Mouse (Mus musculus): ENCODE results near the gene Stk40. TPM values are rescaled to one million over a fixed set of nuclear protein-coding genes. Genes with fewer than 3 reads are reported as not detected.

The Stk40 gene
- polyA plus RNA-seq, 1 experiment from 2014 or later: 38.0 TPM

- Histone ChIP-seq H3K9me3 (ENCODE audit: low read depth, low read length) (no peaks in the 10 kb centered on the region), H3K4me2 (no peak overlapping the region), H3K9ac (no peak overlapping the region), H3K27me3 (ENCODE audit: insufficient read depth, low read length) (no peaks in the 10 kb centered on the region), H3K27ac (ENCODE audit: low read depth) (peak overlapping the region; percentile 81), H3K4me1 (ENCODE audit: insufficient read depth) (peaks cover 15% of the 10 kb centered on the region), H3K4me3 (ENCODE audit: low read depth, low read length) (no peak overlapping the region), H3K36me3 (ENCODE audit: insufficient read depth) (peaks cover 11% of the 10 kb centered on the region; the same call in 1 of the 2 replicates)
- ATAC-seq (ENCODE audit: insufficient read depth) (peak; percentile 48), DNase-seq (peak; percentile 58)
- TF ChIP-seq CTCF (IDR thresholded peaks at IDR 0.05; ENCODE audit: low read depth): no peak
- 8% methylated on average over 2 of the region's 2 CpGs for WGBS
Measured at GRCm38 (mm10) chr4:126155869-126156268, 52.1 kb downstream of the Stk40 start.

- no peak overlapping the region for H3K4me2 ChIP-seq
- no peak overlapping the region for H3K9ac ChIP-seq
- no peak overlapping the region for H3K4me3 ChIP-seq (ENCODE audit: low read depth, low read length)
- DNase-seq (no peak), ATAC-seq (ENCODE audit: insufficient read depth) (no peak)
- H3K27me3 ChIP-seq (ENCODE audit: insufficient read depth, low read length): no peaks in the 10 kb centered on the region
- peak; percentile 85 for TF ChIP-seq CTCF (IDR thresholded peaks at IDR 0.05; ENCODE audit: low read depth)
- WGBS: 59% methylated on average over 5 of the region's 5 CpGs
- H3K9me3 ChIP-seq (ENCODE audit: low read depth, low read length): no peaks in the 10 kb centered on the region
- peak overlapping the region; percentile 81; the same call in 1 of the 2 replicates for H3K27ac ChIP-seq (ENCODE audit: low read depth)
- peaks cover 6% of the 10 kb centered on the region; the same call in 1 of the 2 replicates for H3K36me3 ChIP-seq (ENCODE audit: insufficient read depth)
- H3K4me1 ChIP-seq (ENCODE audit: insufficient read depth): peaks cover 11% of the 10 kb centered on the region
Measured at GRCm38 (mm10) chr4:126156617-126157016, 52.9 kb downstream of the Stk40 start.

DNA sequence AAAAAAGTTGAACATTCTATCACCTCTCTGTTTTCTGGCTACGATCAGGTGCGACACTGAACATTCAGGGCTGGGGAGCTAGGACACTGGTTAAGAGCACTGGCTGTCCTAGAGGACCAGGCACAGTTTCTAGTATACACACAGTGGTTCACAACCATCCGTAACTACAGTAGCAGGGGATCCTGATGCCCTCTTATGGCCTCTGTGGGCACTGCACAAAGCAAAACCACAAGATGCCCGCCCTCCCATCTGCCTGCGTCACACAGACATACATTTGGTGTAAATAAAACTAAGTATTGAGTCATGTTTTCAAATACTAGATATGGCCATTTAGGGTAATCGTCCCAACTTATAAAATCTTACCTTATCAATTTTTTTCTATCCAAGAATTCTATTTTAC lies 53.8 kb downstream of the Stk40 start:
- no peaks in the 10 kb centered on the region for H3K27me3 ChIP-seq (ENCODE audit: insufficient read depth, low read length)
- no peaks in the 10 kb centered on the region for H3K36me3 ChIP-seq (ENCODE audit: insufficient read depth)
- H3K4me2 ChIP-seq: no peak overlapping the region
- H3K4me3 ChIP-seq (ENCODE audit: low read depth, low read length): no peak overlapping the region
- WGBS: 91% methylated on average over 6 of the region's 6 CpGs
- H3K27ac ChIP-seq (ENCODE audit: low read depth): no peak overlapping the region
- DNase-seq (no peak), ATAC-seq (ENCODE audit: insufficient read depth) (no peak)
- no peaks in the 10 kb centered on the region for H3K9me3 ChIP-seq (ENCODE audit: low read depth, low read length)
- H3K4me1 ChIP-seq (ENCODE audit: insufficient read depth): peaks cover 11% of the 10 kb centered on the region
- TF ChIP-seq CTCF (IDR thresholded peaks at IDR 0.05; ENCODE audit: low read depth): peak; percentile 25; the same call in 1 of the 2 replicates
- no peak overlapping the region for H3K9ac ChIP-seq

- Histone ChIP-seq H3K4me1 (ENCODE audit: insufficient read depth) (peaks cover 17% of the 10 kb centered on the region), H3K4me3 (ENCODE audit: low read depth, low read length) (no peak overlapping the region), H3K27ac (ENCODE audit: low read depth) (no peak overlapping the region), H3K27me3 (ENCODE audit: insufficient read depth, low read length) (no peaks in the 10 kb centered on the region), H3K36me3 (ENCODE audit: insufficient read depth) (no peaks in the 10 kb centered on the region), H3K9ac (no peak overlapping the region), H3K9me3 (ENCODE audit: low read depth, low read length) (no peaks in the 10 kb centered on the region), H3K4me2 (no peak overlapping the region)
- DNase-seq (peak; percentile 59), ATAC-seq (ENCODE audit: insufficient read depth) (no peak)
- 62% methylated on average over 8 of the region's 8 CpGs for WGBS
- no peak for TF ChIP-seq CTCF (IDR thresholded peaks at IDR 0.05; ENCODE audit: low read depth)
Measured at GRCm38 (mm10) chr4:126159455-126159854, 55.7 kb downstream of the Stk40 start.

GRCm38 (mm10) chr4:126160981-126161380 lies 57.2 kb downstream of the Stk40 start:
- peaks cover 8% of the 10 kb centered on the region for H3K4me1 ChIP-seq (ENCODE audit: insufficient read depth)
- H3K4me3 ChIP-seq (ENCODE audit: low read depth, low read length): no peak overlapping the region
- H3K27ac ChIP-seq (ENCODE audit: low read depth): no peak overlapping the region
- no peak overlapping the region for H3K9ac ChIP-seq
- H3K36me3 ChIP-seq (ENCODE audit: insufficient read depth): peaks cover 7% of the 10 kb centered on the region
- no peak for DNase-seq
- H3K9me3 ChIP-seq (ENCODE audit: low read depth, low read length): no peaks in the 10 kb centered on the region
- H3K27me3 ChIP-seq (ENCODE audit: insufficient read depth, low read length): no peaks in the 10 kb centered on the region
- ATAC-seq (ENCODE audit: insufficient read depth): no peak
- H3K4me2 ChIP-seq: no peak overlapping the region
- no peak for TF ChIP-seq CTCF (IDR thresholded peaks at IDR 0.05; ENCODE audit: low read depth)
- 87% methylated on average over 8 of the region's 8 CpGs for WGBS

DNA sequence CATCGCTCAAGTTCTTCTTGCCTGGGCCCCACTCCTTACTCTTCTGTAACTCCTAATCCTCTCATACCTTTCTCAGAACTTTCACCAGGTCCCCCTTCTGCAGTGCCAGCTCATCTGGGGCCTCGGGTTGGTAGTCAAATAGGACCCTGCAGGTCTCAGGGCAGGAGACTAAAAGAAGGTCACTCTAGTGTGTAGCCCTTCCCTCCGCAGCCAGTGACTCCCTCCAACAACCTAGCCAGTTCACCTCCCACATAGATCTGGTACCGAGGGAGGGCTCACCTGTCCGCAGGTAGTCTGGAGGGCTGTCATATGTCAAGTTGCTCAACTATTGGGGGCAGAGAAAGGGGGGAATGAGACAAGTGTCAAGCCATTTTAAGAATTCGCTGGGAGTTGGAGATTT lies 57.7 kb downstream of the Stk40 start:
- no peak overlapping the region for H3K27ac ChIP-seq (ENCODE audit: low read depth)
- H3K9ac ChIP-seq: no peak overlapping the region
- no peaks in the 10 kb centered on the region for H3K9me3 ChIP-seq (ENCODE audit: low read depth, low read length)
- H3K36me3 ChIP-seq (ENCODE audit: insufficient read depth): peaks cover 12% of the 10 kb centered on the region
- H3K27me3 ChIP-seq (ENCODE audit: insufficient read depth, low read length): no peaks in the 10 kb centered on the region
- no peak overlapping the region for H3K4me3 ChIP-seq (ENCODE audit: low read depth, low read length)
- H3K4me1 ChIP-seq (ENCODE audit: insufficient read depth): 0 out of 2 replicates have a peak, but pooled peaks cover 6% of the 10 kb centered on the region
- WGBS: 79% methylated on average over 6 of the region's 6 CpGs
- TF ChIP-seq CTCF (IDR thresholded peaks at IDR 0.05; ENCODE audit: low read depth): no peak
- ATAC-seq (ENCODE audit: insufficient read depth): no peak
- DNase-seq: no peak
- H3K4me2 ChIP-seq: no peak overlapping the region

- Histone ChIP-seq H3K27ac (ENCODE audit: low read depth) (peak overlapping the region; percentile 90), H3K4me3 (ENCODE audit: low read depth, low read length) (peak overlapping the region; percentile 60), H3K9me3 (ENCODE audit: low read depth, low read length) (no peaks in the 10 kb centered on the region), H3K4me1 (ENCODE audit: insufficient read depth) (0 out of 2 replicates have a peak, but pooled peaks cover 6% of the 10 kb centered on the region), H3K9ac (peak overlapping the region; percentile 82; the same call in 1 of the 2 replicates), H3K4me2 (peak overlapping the region; percentile 99), H3K27me3 (ENCODE audit: insufficient read depth, low read length) (no peaks in the 10 kb centered on the region), H3K36me3 (ENCODE audit: insufficient read depth) (peaks cover 17% of the 10 kb centered on the region)
- TF ChIP-seq CTCF (IDR thresholded peaks at IDR 0.05; ENCODE audit: low read depth): no peak
- DNase-seq (no peak), ATAC-seq (ENCODE audit: insufficient read depth) (0 out of 2 replicates have a peak, but pooled peaks have one; percentile 5)
- 59% methylated on average over 9 of the region's 9 CpGs for WGBS
Measured at GRCm38 (mm10) chr4:126161986-126162385, 58.2 kb downstream of the Stk40 start.

All from lung, embryonic 14.5 days (tissue).